Mouse (Mus musculus) lung, adult 2 months (tissue): Measurements from ENCODE around the gene Ranbp2.

ENCODE experiments used
- CTCF ChIP-seq: fragments of 200-500 bp; IDR thresholded peaks from 2 replicates; pipeline ENCODE4 v1.5.1; 2011; ENCODE audit warnings: mild to moderate bottlenecking, low read length, control low read depth; ENCODE audit not compliant: insufficient read depth
- POLR2A ChIP-seq: fragments of 200-500 bp; IDR thresholded peaks from 2 replicates; pipeline ENCODE4 v1.6.1; 2011; ENCODE audit warnings: low read depth, mild to moderate bottlenecking, control low read depth, low read length, borderline replicate concordance; ENCODE audit errors: extremely low read depth

- no peak for TF ChIP-seq CTCF
- no peak for TF ChIP-seq POLR2A
Observed at GRCm38 (mm10) chr10:58452185-58452584, 5.5 kb downstream of the Ranbp2 start.
